Mouse (Mus musculus): Measurements from ENCODE around the gene Mctp1.

Gene Mctp1

GRCm38 (mm10) chr13:77002628-77003027, 618.3 kb downstream of the Mctp1 start:
- no peak for DNase-seq

- DNase-seq: no peak
Observed at GRCm38 (mm10) chr13:77003684-77004083, 619.3 kb downstream of the Mctp1 start.

GRCm38 (mm10) chr13:77018851-77019250, 634.5 kb downstream of the Mctp1 start:
- no peak for DNase-seq

- DNase-seq: no peak
Observed at GRCm38 (mm10) chr13:77029594-77029993, 645.3 kb downstream of the Mctp1 start.

- DNase-seq: no peak
Observed at GRCm38 (mm10) chr13:77043375-77043774, 659.0 kb downstream of the Mctp1 start.

- DNase-seq: peak; percentile 20
Observed at GRCm38 (mm10) chr13:77045375-77045774, 661.0 kb downstream of the Mctp1 start.

GRCm38 (mm10) chr13:77046416-77046815, 662.1 kb downstream of the Mctp1 start:
- no peak for DNase-seq

GRCm38 (mm10) chr13:77047179-77047931, 663.0 kb downstream of the Mctp1 start:
- DNase-seq: no peak

GRCm38 (mm10) chr13:77048461-77048860, 664.1 kb downstream of the Mctp1 start:
- no peak for DNase-seq

- DNase-seq: no peak
Observed at GRCm38 (mm10) chr13:77049736-77050135, 665.4 kb downstream of the Mctp1 start.

- DNase-seq: no peak
Observed at GRCm38 (mm10) chr13:77063221-77063620, 678.9 kb downstream of the Mctp1 start.

GRCm38 (mm10) chr13:77068847-77069246, 684.5 kb downstream of the Mctp1 start:
- DNase-seq: no peak

- DNase-seq: no peak
Observed at GRCm38 (mm10) chr13:77072030-77072429, 687.7 kb downstream of the Mctp1 start.

Measured in kidney, adult 9 months (tissue).